Mouse (Mus musculus) forebrain, embryonic 10.5 days (tissue): ENCODE data around the gene Tubb4b. TPM values are rescaled to one million over a fixed set of nuclear protein-coding genes. Genes with fewer than 3 reads are reported as not detected.

Experiments
- DNase-seq: peaks from one replicate; pipeline ENCODE4 v3.0.0-alpha.2; 2017; ENCODE audit warnings: low spot score; ENCODE audit errors: extremely low spot score
- H3K27ac ChIP-seq: fragments of 300-500 bp; sonication (generic); 2 replicates; pipeline ENCODE4 v1.5.1; 2016; ENCODE audit warnings: mild to moderate bottlenecking
- H3K27me3 ChIP-seq: fragments of 300-500 bp; sonication (generic); 2 replicates; pipeline ENCODE4 v1.6.1; 2016; ENCODE audit warnings: mild to moderate bottlenecking; ENCODE audit not compliant: poor library complexity, severe bottlenecking
- H3K36me3 ChIP-seq: fragments of 300-500 bp; sonication (generic); replicated peaks from 2 replicates; pipeline ENCODE4 v1.6.1; 2016; ENCODE audit warnings: mild to moderate bottlenecking, moderate library complexity
- H3K4me1 ChIP-seq: fragments of 300-500 bp; sonication (generic); 2 replicates; pipeline ENCODE4 v1.6.1; 2016
- H3K4me3 ChIP-seq: fragments of 300-500 bp; sonication (generic); 2 replicates; pipeline ENCODE4 v1.5.1; 2016; ENCODE audit warnings: mild to moderate bottlenecking, moderate library complexity
- H3K9me3 ChIP-seq: fragments of 300-500 bp; sonication (generic); 2 replicates; pipeline ENCODE4 v1.6.1; 2016; ENCODE audit warnings: mild to moderate bottlenecking, moderate library complexity
- WGBS: fragments of 180-500 bp; shearing (Covaris S2); methylation state at CpG from one replicate; pipeline ENCODE4 v1.1.7; 2016; 5-methylcytosine and 5-hydroxymethylcytosine counted together
- polyA plus RNA-seq: library from polyadenylated mRNA; unstranded; fragments of >200 nt; fragmentation: Nextera tagmentation; extraction: Ambion mirVana; gene quantifications from 2 replicates; pipeline ENCODE4 v1.2.1, GENCODE M21; 2016

Gene Tubb4b
- polyA plus RNA-seq = 736 and 780 TPM in 2 replicates

- peak within 1 kb of the TSS; percentile 97 for H3K27ac ChIP-seq
- DNase-seq = no peak
- H3K4me1 ChIP-seq = peaks cover 40% of the 10 kb centered on the region
- WGBS = under 1% methylated on average over 17 of the region's 17 CpGs
- no peaks in the 10 kb centered on the region for H3K27me3 ChIP-seq
- peaks cover 27% of the 10 kb centered on the region for H3K36me3 ChIP-seq
- peak within 1 kb of the TSS; percentile 87 for H3K4me3 ChIP-seq
- no peaks in the 10 kb centered on the region for H3K9me3 ChIP-seq
Observed at GRCm38 (mm10) chr2:25224492-25224765, at the start of gene Tubb4b. Gene Tubb4b (minus strand): TSS chr2:25224702.

- Histone ChIP-seq H3K27ac (peak overlapping the region; percentile 88), H3K9me3 (no peaks in the 10 kb centered on the region), H3K36me3 (peaks cover 78% of the 10 kb centered on the region), H3K4me1 (peaks cover 33% of the 10 kb centered on the region), H3K4me3 (peak overlapping the region; percentile 89), H3K27me3 (no peaks in the 10 kb centered on the region)
- DNase-seq = no peak
- WGBS = 44% methylated on average over 16 of the region's 16 CpGs
Observed at GRCm38 (mm10) chr2:25273010-25273409, 48.5 kb upstream of the Tubb4b start.

- Histone ChIP-seq H3K36me3 (peaks cover 73% of the 10 kb centered on the region), H3K27me3 (no peaks in the 10 kb centered on the region), H3K4me3 (peak overlapping the region; percentile 89), H3K9me3 (no peaks in the 10 kb centered on the region), H3K27ac (peak overlapping the region; percentile 88), H3K4me1 (peaks cover 33% of the 10 kb centered on the region)
- WGBS = 0% methylated on average over 29 of the region's 29 CpGs
- DNase-seq = no peak
Observed at GRCm38 (mm10) chr2:25272515-25272914, 48.0 kb upstream of the Tubb4b start.

GRCm38 (mm10) chr2:25271827-25272511 lies 47.5 kb upstream of the Tubb4b start, which contains the start of the genes Ssna1 and Anapc2:
Gene Ssna1 (minus strand): TSS chr2:25272438.
Gene Anapc2 (plus strand): TSS chr2:25272478.
- H3K27me3 ChIP-seq = no peaks in the 10 kb centered on the region
- H3K4me1 ChIP-seq = peaks cover 37% of the 10 kb centered on the region
- peak; percentile 98 for DNase-seq
- WGBS = under 1% methylated on average over 55 of the region's 55 CpGs
- peaks cover 67% of the 10 kb centered on the region for H3K36me3 ChIP-seq
- peak within 1 kb of the TSS; percentile 88 for H3K27ac ChIP-seq
- no peaks in the 10 kb centered on the region for H3K9me3 ChIP-seq
- H3K4me3 ChIP-seq = peak within 1 kb of the TSS; percentile 89

GRCm38 (mm10) chr2:25267746-25268309 lies 43.3 kb upstream of the Tubb4b start:
- Histone ChIP-seq H3K9me3 (no peaks in the 10 kb centered on the region), H3K4me1 (peaks cover 62% of the 10 kb centered on the region), H3K27ac (no peak overlapping the region), H3K36me3 (peaks cover 28% of the 10 kb centered on the region), H3K27me3 (peaks cover 24% of the 10 kb centered on the region), H3K4me3 (no peak overlapping the region)
- WGBS = 79% methylated on average over 4 of the region's 4 CpGs
- no peak for DNase-seq

- no peak for DNase-seq
- H3K4me1 ChIP-seq = peaks cover 62% of the 10 kb centered on the region
- H3K27me3 ChIP-seq = peaks cover 24% of the 10 kb centered on the region
- H3K9me3 ChIP-seq = no peaks in the 10 kb centered on the region
- H3K36me3 ChIP-seq = peaks cover 28% of the 10 kb centered on the region
- no peak overlapping the region for H3K27ac ChIP-seq
- 0 out of 2 replicates have a peak overlapping the region, but pooled peaks have one; percentile 2 for H3K4me3 ChIP-seq
Observed at GRCm38 (mm10) chr2:25267241-25267640, 42.7 kb upstream of the Tubb4b start.

GRCm38 (mm10) chr2:25266720-25267119 lies 42.2 kb upstream of the Tubb4b start:
- 68% methylated on average over 2 of the region's 2 CpGs for WGBS
- Histone ChIP-seq H3K9me3 (no peaks in the 10 kb centered on the region), H3K36me3 (peaks cover 28% of the 10 kb centered on the region), H3K4me1 (peaks cover 66% of the 10 kb centered on the region), H3K4me3 (0 out of 2 replicates have a peak overlapping the region, but pooled peaks have one; percentile 2), H3K27ac (no peak overlapping the region), H3K27me3 (peaks cover 24% of the 10 kb centered on the region)
- no peak for DNase-seq

GRCm38 (mm10) chr2:25265897-25266656 lies 41.6 kb upstream of the Tubb4b start:
- Histone ChIP-seq H3K36me3 (peaks cover 26% of the 10 kb centered on the region), H3K4me3 (peak overlapping the region; percentile 9; the same call in 1 of the 2 replicates), H3K9me3 (no peaks in the 10 kb centered on the region), H3K27me3 (peaks cover 24% of the 10 kb centered on the region), H3K4me1 (peaks cover 63% of the 10 kb centered on the region), H3K27ac (no peak overlapping the region)
- 81% methylated on average over 6 of the region's 6 CpGs for WGBS
- no peak for DNase-seq

- DNase-seq = no peak
- Histone ChIP-seq H3K4me3 (peak overlapping the region; percentile 83; the same call in 1 of the 2 replicates), H3K27ac (no peak overlapping the region), H3K9me3 (no peaks in the 10 kb centered on the region), H3K27me3 (peaks cover 24% of the 10 kb centered on the region), H3K4me1 (peaks cover 56% of the 10 kb centered on the region), H3K36me3 (peaks cover 14% of the 10 kb centered on the region)
- WGBS = 71% methylated on average over 3 of the region's 3 CpGs
Observed at GRCm38 (mm10) chr2:25264851-25265250, 40.3 kb upstream of the Tubb4b start.

GRCm38 (mm10) chr2:25264286-25264660 lies 39.8 kb upstream of the Tubb4b start:
- H3K4me1 ChIP-seq = peaks cover 56% of the 10 kb centered on the region

GRCm38 (mm10) chr2:25263623-25264285 lies 39.3 kb upstream of the Tubb4b start:
- 20% methylated on average over 12 of the region's 12 CpGs for WGBS
- Histone ChIP-seq H3K4me3 (peak overlapping the region; percentile 83), H3K27me3 (peaks cover 24% of the 10 kb centered on the region), H3K4me1 (peaks cover 56% of the 10 kb centered on the region), H3K27ac (no peak overlapping the region), H3K9me3 (no peaks in the 10 kb centered on the region), H3K36me3 (peaks cover 3% of the 10 kb centered on the region)
- no peak for DNase-seq

More at GRCm38 (mm10) chr2:25264286-25264660, 39.8 kb upstream of the Tubb4b start:
- 77% methylated on average over 5 of the region's 5 CpGs for WGBS
- H3K27me3 ChIP-seq = peaks cover 24% of the 10 kb centered on the region
- no peak for DNase-seq
- H3K4me3 ChIP-seq = peak overlapping the region; percentile 83
- no peak overlapping the region for H3K27ac ChIP-seq
- H3K9me3 ChIP-seq = no peaks in the 10 kb centered on the region
- H3K36me3 ChIP-seq = peaks cover 8% of the 10 kb centered on the region

GRCm38 (mm10) chr2:25262795-25263622 lies 38.5 kb upstream of the Tubb4b start:
- no peak for DNase-seq
- H3K4me1 ChIP-seq = peaks cover 56% of the 10 kb centered on the region
- H3K36me3 ChIP-seq = no peaks in the 10 kb centered on the region; the same call in none of the 2 replicates
- H3K27ac ChIP-seq = peak overlapping the region; percentile 82
- H3K4me3 ChIP-seq = peak overlapping the region; percentile 83
- under 1% methylated on average over 82 of the region's 82 CpGs for WGBS
- no peaks in the 10 kb centered on the region for H3K9me3 ChIP-seq
- H3K27me3 ChIP-seq = peaks cover 24% of the 10 kb centered on the region
